Mouse (Mus musculus): ENCODE measurements around the gene Gm10376.
"Not testable (repeated sequence)": the region's sequence is repeated elsewhere in the genome, so short reads cannot be mapped to it uniquely, and the experiment has no call there.

The Gm10376 gene

GRCm38 (mm10) chr14:43015528-43015927, at the start of gene Gm10376:
TSS of gene Gm10376 (minus strand) at chr14:43015628.
- DNase-seq: not testable (repeated sequence)

- not testable (repeated sequence) for DNase-seq
Measured at GRCm38 (mm10) chr14:43060179-43060578, 44.8 kb upstream of the Gm10376 start.

- DNase-seq: not testable (repeated sequence)
Measured at GRCm38 (mm10) chr14:43058063-43058462, 42.6 kb upstream of the Gm10376 start.

- not testable (repeated sequence) for DNase-seq
Measured at GRCm38 (mm10) chr14:42993524-42993923, 21.9 kb downstream of the Gm10376 start, which contains the start of gene Gm8082. TSS of gene Gm8082 (minus strand) at chr14:42993624.

All from kidney, postnatal 10 days (tissue).